Mouse (Mus musculus): ENCODE results near the gene Ggt1.

DNA sequence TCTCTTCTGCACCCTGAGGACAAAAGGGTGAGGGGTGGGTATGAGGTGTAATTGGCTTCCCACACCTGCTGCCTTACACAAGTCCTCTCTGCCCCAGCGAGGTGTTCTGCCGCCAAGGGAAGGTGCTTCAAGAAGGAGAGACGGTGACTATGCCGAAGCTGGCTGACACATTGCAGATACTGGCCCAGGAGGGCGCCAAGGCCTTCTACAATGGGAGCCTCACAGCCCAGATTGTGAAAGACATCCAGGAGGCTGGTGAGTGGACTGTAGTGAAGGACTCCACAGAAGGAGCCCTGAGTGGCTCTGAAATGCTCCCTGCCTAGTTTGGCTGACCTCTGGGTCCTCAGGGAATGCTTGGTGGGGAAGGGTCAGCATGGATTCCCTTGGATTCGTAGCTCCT lies 17.7 kb downstream of the Ggt1 start:
- TF ChIP-seq CTCF (IDR thresholded peaks at IDR 0.05; ENCODE audit: borderline replicate concordance, extremely low read depth, insufficient read depth, insufficient read length) (no peak), POLR2A (IDR thresholded peaks at IDR 0.05; ENCODE audit: borderline replicate concordance, extremely low read depth, insufficient read depth, insufficient read length, poor library complexity, severe bottlenecking) (no peak)

All from brain, embryonic 14.5 days (tissue).